8 mouse cellular contexts compared by ENCODE assay signal in genomic region chr15:11064160-11064557, GRCm38 (mm10). TPM values are rescaled to one million over a fixed set of nuclear protein-coding genes. Genes with fewer than 3 reads are reported as not detected.
A peak's percentile ranks its signal among the peaks of the same experiment; 100 is the strongest.
DNase-seq lines count a peak whose midpoint lies in the region; ATAC-seq and TF ChIP-seq lines count a peak whose summit lies in the region.

No protein-coding gene starts in this region.

- H3K9ac ChIP-seq in lung, embryonic 16.5 days (ENCODE audit: low read length) = no peak overlapping the region
- no peak overlapping the region for H3K9ac ChIP-seq in forebrain, embryonic 13.5 days
- H3K9ac ChIP-seq in kidney, postnatal 0 days (ENCODE audit: low read depth, low read length) = no peak overlapping the region
- no peak overlapping the region for H3K9ac ChIP-seq in neural tube, embryonic 15.5 days (replicated peaks)

- no peaks in the 10 kb centered on the region for H3K36me3 ChIP-seq in lung, embryonic 16.5 days (ENCODE audit: control insufficient read depth, insufficient read depth, low read length)
- no peaks in the 10 kb centered on the region for H3K36me3 ChIP-seq in forebrain, embryonic 13.5 days (ENCODE audit: poor library complexity, severe bottlenecking)
- H3K36me3 ChIP-seq in kidney, postnatal 0 days (ENCODE audit: insufficient read depth, low read length) = no peaks in the 10 kb centered on the region
- H3K36me3 ChIP-seq in neural tube, embryonic 15.5 days = no peaks in the 10 kb centered on the region

- no peak overlapping the region; the same call in 1 of the 2 replicates for H3K4me3 ChIP-seq in lung, embryonic 16.5 days (ENCODE audit: low read length)
- 0 out of 2 replicates have a peak overlapping the region, but pooled peaks have one; percentile 28 for H3K4me3 ChIP-seq in forebrain, embryonic 13.5 days
- H3K4me3 ChIP-seq in kidney, postnatal 0 days (replicated peaks; ENCODE audit: low read depth, low read length) = no peak overlapping the region; the same call in 1 of the 2 replicates
- H3K4me3 ChIP-seq in neural tube, embryonic 15.5 days (replicated peaks) = no peak overlapping the region

- H3K4me1 ChIP-seq in lung, embryonic 16.5 days (replicated peaks; ENCODE audit: control insufficient read depth, insufficient read depth, low read length) = peaks cover 10% of the 10 kb centered on the region
- H3K4me1 ChIP-seq in forebrain, embryonic 13.5 days = peaks cover 27% of the 10 kb centered on the region
- peaks cover 17% of the 10 kb centered on the region; the same call in 1 of the 2 replicates for H3K4me1 ChIP-seq in kidney, postnatal 0 days (replicated peaks; ENCODE audit: insufficient read depth, low read length)
- peaks cover 27% of the 10 kb centered on the region for H3K4me1 ChIP-seq in neural tube, embryonic 15.5 days

- WGBS in lung, embryonic 16.5 days = 11% methylated on average over 2 of the region's 2 CpGs
- WGBS in forebrain, embryonic 13.5 days = 28% methylated on average over 2 of the region's 2 CpGs
- 13% methylated on average over 2 of the region's 2 CpGs for WGBS in kidney, postnatal 0 days
- WGBS in neural tube, embryonic 15.5 days = 24% methylated on average over 2 of the region's 2 CpGs

- no peak for TF ChIP-seq CTCF in kidney, postnatal 0 days (IDR thresholded peaks at IDR 0.05; ENCODE audit: low read depth)

- H3K27ac ChIP-seq in lung, embryonic 16.5 days (ENCODE audit: low read length) = peak overlapping the region; percentile 90
- no peak overlapping the region; the same call in 1 of the 2 replicates for H3K27ac ChIP-seq in forebrain, embryonic 13.5 days
- peak overlapping the region; percentile 92 for H3K27ac ChIP-seq in kidney, postnatal 0 days
- H3K27ac ChIP-seq in neural tube, embryonic 15.5 days (replicated peaks) = peak overlapping the region; percentile 81

- ATAC-seq in lung, embryonic 16.5 days (ENCODE audit: low read depth) = no peak; the same call in none of the 2 replicates
- ATAC-seq in forebrain, embryonic 13.5 days = no peak
- ATAC-seq in kidney, postnatal 0 days (replicated peaks; ENCODE audit: low FRiP score, low read depth) = no peak; the same call in 1 of the 2 replicates
- no peak for ATAC-seq in neural tube, embryonic 15.5 days (ENCODE audit: low FRiP score)

- no peak for DNase-seq in lung, postnatal 14 days
- DNase-seq in kidney, postnatal 0 days (ENCODE audit: low spot score) = peak; percentile 74
- no peak for DNase-seq in adrenal gland, postnatal 36 days
- no peak for DNase-seq in frontal cortex, postnatal 36 days (ENCODE audit: low spot score in 2 of 2)
- DNase-seq in T-cell, adult 2 months (ENCODE audit: low spot score) = no peak

- H3K27me3 ChIP-seq in lung, embryonic 16.5 days (ENCODE audit: control insufficient read depth, insufficient read depth, low read depth, low read length) = no peaks in the 10 kb centered on the region
- H3K27me3 ChIP-seq in forebrain, embryonic 13.5 days = no peaks in the 10 kb centered on the region
- H3K27me3 ChIP-seq in kidney, postnatal 0 days (ENCODE audit: insufficient read depth, low read length) = no peaks in the 10 kb centered on the region
- no peaks in the 10 kb centered on the region for H3K27me3 ChIP-seq in neural tube, embryonic 15.5 days (replicated peaks)

- H3K9me3 ChIP-seq in lung, embryonic 16.5 days (ENCODE audit: control insufficient read depth, low read length) = no peaks in the 10 kb centered on the region
- H3K9me3 ChIP-seq in forebrain, embryonic 13.5 days (replicated peaks) = no peaks in the 10 kb centered on the region
- H3K9me3 ChIP-seq in kidney, postnatal 0 days (replicated peaks; ENCODE audit: low read length) = no peaks in the 10 kb centered on the region
- H3K9me3 ChIP-seq in neural tube, embryonic 15.5 days (replicated peaks) = no peaks in the 10 kb centered on the region

- peak overlapping the region; percentile 63 for H3K4me2 ChIP-seq in lung, embryonic 16.5 days (ENCODE audit: low read depth, low read length)
- peak overlapping the region; percentile 58 for H3K4me2 ChIP-seq in forebrain, embryonic 13.5 days
- H3K4me2 ChIP-seq in kidney, postnatal 0 days (ENCODE audit: low read length) = peak overlapping the region; percentile 75
- peak overlapping the region; percentile 57; the same call in 1 of the 2 replicates for H3K4me2 ChIP-seq in neural tube, embryonic 15.5 days

RNA-seq across cellular contexts. Expression of gene Adamts12, which starts 0.4 kb away (rescaled TPM):
- polyA plus RNA-seq in lung, embryonic 16.5 days (2015; fragmentation: Nextera tagmentation; extraction: Ambion mirVana) = 4.6 and 5.4 TPM in 2 replicates
- 0.72 and 0.92 TPM in 2 replicates for polyA plus RNA-seq in forebrain, embryonic 13.5 days (2015; fragmentation: Nextera tagmentation; extraction: Ambion mirVana)
- 1.6 and 2.1 TPM in 2 replicates for polyA plus RNA-seq in kidney, postnatal 0 days (2015; fragmentation: Nextera tagmentation; extraction: Ambion mirVana)
- polyA plus RNA-seq in neural tube, embryonic 15.5 days (2015; fragmentation: Nextera tagmentation; extraction: Ambion mirVana) = 1.5 and 1.9 TPM in 2 replicates
- 1 to 10 TPM; 5.8 to 9.1 TPM for total RNA-seq in adrenal gland, postnatal 36 days (2021)

RNA-seq across cellular contexts. Expression of gene Rxfp3, which starts 26.4 kb away (rescaled TPM):
- 0.04 and 0.13 TPM in 2 replicates for polyA plus RNA-seq in lung, embryonic 16.5 days (2015; fragmentation: Nextera tagmentation; extraction: Ambion mirVana)
- 0.57 and 0.96 TPM in 2 replicates for polyA plus RNA-seq in forebrain, embryonic 13.5 days (2015; fragmentation: Nextera tagmentation; extraction: Ambion mirVana)
- polyA plus RNA-seq in kidney, postnatal 0 days (2015; fragmentation: Nextera tagmentation; extraction: Ambion mirVana) = 0.13 and 0.15 TPM in 2 replicates
- 1.9 and 3.2 TPM in 2 replicates for polyA plus RNA-seq in neural tube, embryonic 15.5 days (2015; fragmentation: Nextera tagmentation; extraction: Ambion mirVana)
- total RNA-seq in adrenal gland, postnatal 36 days (2021) = not detected
